Mouse (Mus musculus) cerebellum, adult 9-11 months (tissue): ENCODE measurements around the gene Fam160a1.
A peak's percentile ranks its signal among the peaks of the same experiment; 100 is the strongest.

ENCODE experiments used
- DNase-seq: peaks from one replicate; pipeline ENCODE4 v3.0.0; 2022

Gene Fam160a1

GRCm38 (mm10) chr3:85619751-85620150, 197.3 kb downstream of the Fam160a1 start:
- DNase-seq: no peak

- no peak for DNase-seq
Observed at GRCm38 (mm10) chr3:85619345-85619744, 197.7 kb downstream of the Fam160a1 start.

GRCm38 (mm10) chr3:85618885-85619284, 198.2 kb downstream of the Fam160a1 start:
- DNase-seq: peak; percentile 44

- no peak for DNase-seq
Observed at GRCm38 (mm10) chr3:85616389-85616788, 200.7 kb downstream of the Fam160a1 start.
